Comparison of ENCODE assay signal across 8 mouse cellular contexts in the genomic region with DNA sequence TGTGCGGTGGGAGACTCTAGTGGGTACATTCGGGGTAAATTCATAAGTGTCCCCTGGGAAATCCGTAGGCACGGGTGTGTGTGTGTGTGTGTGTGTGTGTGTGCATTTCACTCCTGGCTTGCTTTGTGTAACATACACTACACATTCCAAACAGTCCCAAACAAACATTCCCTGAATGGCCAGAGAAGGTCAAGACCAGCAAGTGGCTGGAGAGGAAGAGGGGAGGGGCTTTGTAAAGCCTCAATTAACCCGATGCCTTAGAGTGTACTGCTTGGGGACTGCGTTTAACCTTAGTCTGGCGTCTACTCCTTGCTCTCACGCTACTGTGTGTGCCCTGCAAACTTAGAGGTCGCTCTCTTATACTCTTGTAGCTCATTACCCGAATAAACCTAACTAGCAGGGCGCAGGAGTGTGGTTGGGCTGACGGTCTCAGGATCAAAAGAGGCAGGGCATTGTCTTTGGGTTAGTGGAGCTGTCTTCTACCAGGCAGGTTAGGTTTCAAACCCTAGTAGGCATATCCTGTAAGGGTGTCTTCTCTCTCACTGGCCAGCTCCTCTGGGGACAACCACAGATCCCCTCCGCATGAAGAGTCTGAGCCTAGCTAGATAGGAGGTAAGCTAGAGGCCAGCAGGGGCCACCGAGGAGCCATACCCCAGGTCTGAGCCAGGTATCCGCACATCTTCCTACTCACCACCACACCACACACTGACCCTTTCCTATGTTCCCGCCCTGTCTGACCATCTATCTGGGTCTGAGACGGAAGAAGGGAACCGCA. TPM values are rescaled to one million over a fixed set of nuclear protein-coding genes. Genes with fewer than 3 reads are reported as not detected.
DNase-seq lines count a peak whose midpoint lies in the region; ATAC-seq and TF ChIP-seq lines count a peak whose summit lies in the region.

No protein-coding gene starts in this region.

- H3K9me3 ChIP-seq in heart, embryonic 13.5 days = no peaks in the 10 kb centered on the region
- no peaks in the 10 kb centered on the region for H3K9me3 ChIP-seq in intestine, embryonic 15.5 days
- no peaks in the 10 kb centered on the region for H3K9me3 ChIP-seq in midbrain, embryonic 12.5 days

- no peak for DNase-seq in heart, postnatal 14 days
- no peak for DNase-seq in left cerebral cortex, postnatal 14 days (ENCODE audit: low spot score in 2 of 2)
- no peak for DNase-seq in urinary bladder, adult 2 months (ENCODE audit: low spot score)
- DNase-seq in adrenal gland, adult (ENCODE audit: inconsistent age in 2 of 2, low spot score in 1 of 2) = no peak

- ATAC-seq in heart, embryonic 13.5 days (ENCODE audit: extremely low read depth, insufficient number of reproducible peaks, low FRiP score, low TSS enrichment) = no peak
- 0 out of 2 replicates have a peak, but pooled peaks have one; percentile 9 for ATAC-seq in intestine, embryonic 15.5 days
- ATAC-seq in midbrain, embryonic 12.5 days (ENCODE audit: low FRiP score, low read depth) = peak; percentile 16; the same call in 1 of the 2 replicates

- 17% methylated on average over 18 of the region's 18 CpGs for WGBS in heart, embryonic 13.5 days
- 19% methylated on average over 18 of the region's 18 CpGs for WGBS in intestine, embryonic 15.5 days
- 17% methylated on average over 18 of the region's 18 CpGs for WGBS in midbrain, embryonic 12.5 days

- H3K4me1 ChIP-seq in heart, embryonic 13.5 days = peaks cover 27% of the 10 kb centered on the region
- peaks cover 14% of the 10 kb centered on the region for H3K4me1 ChIP-seq in cortical plate, adult 2 months (ENCODE audit: control insufficient read depth, insufficient read depth, low read length)
- peaks cover 20% of the 10 kb centered on the region for H3K4me1 ChIP-seq in intestine, embryonic 15.5 days (replicated peaks)
- peaks cover 46% of the 10 kb centered on the region for H3K4me1 ChIP-seq in midbrain, embryonic 12.5 days

- intact Hi-C loops in heart, postnatal 14 days (cut with DNase I) = no loop called here
- intact Hi-C loops in left cerebral cortex, postnatal 14 days (cut with DNase I) = no loop called here

- peak overlapping the region; percentile 75 for H3K4me3 ChIP-seq in heart, embryonic 13.5 days
- peak overlapping the region; percentile 67 for H3K4me3 ChIP-seq in cortical plate, adult 2 months (ENCODE audit: insufficient read depth, low read length)
- peak overlapping the region; percentile 63 for H3K4me3 ChIP-seq in intestine, embryonic 15.5 days (replicated peaks)
- peak overlapping the region; percentile 81 for H3K4me3 ChIP-seq in midbrain, embryonic 12.5 days

- H3K36me3 ChIP-seq in heart, embryonic 13.5 days = no peaks in the 10 kb centered on the region
- H3K36me3 ChIP-seq in intestine, embryonic 15.5 days = no peaks in the 10 kb centered on the region
- H3K36me3 ChIP-seq in midbrain, embryonic 12.5 days = no peaks in the 10 kb centered on the region

- H3K4me2 ChIP-seq in heart, embryonic 13.5 days = peak overlapping the region; percentile 97
- peak overlapping the region; percentile 97 for H3K4me2 ChIP-seq in intestine, embryonic 15.5 days (replicated peaks)
- H3K4me2 ChIP-seq in midbrain, embryonic 12.5 days (replicated peaks) = peak overlapping the region; percentile 86

- peak overlapping the region; percentile 84 for H3K9ac ChIP-seq in heart, embryonic 13.5 days
- H3K9ac ChIP-seq in intestine, embryonic 15.5 days = peak overlapping the region; percentile 68; the same call in 1 of the 2 replicates
- H3K9ac ChIP-seq in midbrain, embryonic 12.5 days (replicated peaks) = peak overlapping the region; percentile 89

- no peak for TF ChIP-seq CTCF in cortical plate, adult 2 months (IDR thresholded peaks at IDR 0.05; ENCODE audit: extremely low read depth, insufficient read depth, low read length)

- no peak for TF ChIP-seq POLR2A in cortical plate, adult 2 months (IDR thresholded peaks at IDR 0.05; ENCODE audit: extremely low read depth, insufficient read depth, low read length)

- peaks cover 67% of the 10 kb centered on the region for H3K27me3 ChIP-seq in heart, embryonic 13.5 days (replicated peaks)
- H3K27me3 ChIP-seq in intestine, embryonic 15.5 days (replicated peaks) = peaks cover 47% of the 10 kb centered on the region
- peaks cover 14% of the 10 kb centered on the region for H3K27me3 ChIP-seq in midbrain, embryonic 12.5 days

- no peak overlapping the region for H3K27ac ChIP-seq in heart, embryonic 13.5 days (replicated peaks)
- H3K27ac ChIP-seq in cortical plate, adult 2 months (ENCODE audit: insufficient read depth, low read length) = peak overlapping the region; percentile 96
- no peak overlapping the region for H3K27ac ChIP-seq in intestine, embryonic 15.5 days
- peak overlapping the region; percentile 95 for H3K27ac ChIP-seq in midbrain, embryonic 12.5 days (replicated peaks)

RNA-seq across cellular contexts. Expression of gene Rab6b, which starts 0.7 kb away (rescaled TPM):
- polyA plus RNA-seq in heart, embryonic 13.5 days (2015; fragmentation: Nextera tagmentation; extraction: Ambion mirVana) = 1.6 and 2.5 TPM in 2 replicates
- total RNA-seq in heart, postnatal 14 days (2021) = 1 to 10 TPM; 1.5 to 1.8 TPM
- 321 and 328 TPM in 2 replicates for polyA plus RNA-seq in cortical plate, adult 2 months (2012; rRNA removed)
- 5.7 and 5.9 TPM in 2 replicates for polyA plus RNA-seq in intestine, embryonic 15.5 days (2015; fragmentation: Nextera tagmentation; extraction: Ambion mirVana)
- 38.2 and 47.2 TPM in 2 replicates for polyA plus RNA-seq in midbrain, embryonic 12.5 days (2016; fragmentation: Nextera tagmentation; extraction: Ambion mirVana)
- total RNA-seq in left cerebral cortex, postnatal 14 days (2021) = 100 to 1,000 TPM; 657 to 676 TPM
- polyA plus RNA-seq in urinary bladder, adult 2 months (2012; rRNA removed) = 4.4 and 6.9 TPM in 2 replicates

Comparison
In these comparisons a context has a peak if more than half of its experiments do, and no peak if none do; other contexts are left out.
1. H3K27ac ChIP-seq: peak in cortical plate, adult 2 months (single experiment) and midbrain, embryonic 12.5 days (single experiment); none in heart, embryonic 13.5 days (single experiment) and intestine, embryonic 15.5 days (single experiment).
2. Peak in every context shown above with its lines, with median percentiles within 50 percentile points of each other: H3K4me2 ChIP-seq, H3K4me3 ChIP-seq and H3K9ac ChIP-seq.